Mouse (Mus musculus) telencephalon, adult 2 months (tissue): ENCODE measurements around the gene Olfr1201.

Experiments used
- DNase-seq: peaks from one replicate; pipeline ENCODE4 v3.0.0-alpha.2; 2011; ENCODE audit warnings: low read depth, low spot score

The Olfr1201 gene

GRCm38 (mm10) chr2:88792736-88793135 is at the start of gene Olfr1201:
Olfr1201 (plus strand) TSS chr2:88793036.
- no peak for DNase-seq

GRCm38 (mm10) chr2:88743379-88743778 is 49.5 kb upstream of the Olfr1201 start:
- no peak for DNase-seq

GRCm38 (mm10) chr2:88751270-88751669 is 41.6 kb upstream of the Olfr1201 start, which contains the start of gene Olfr1198:
Olfr1198 (minus strand) TSS chr2:88751370.
- no peak for DNase-seq

DNA sequence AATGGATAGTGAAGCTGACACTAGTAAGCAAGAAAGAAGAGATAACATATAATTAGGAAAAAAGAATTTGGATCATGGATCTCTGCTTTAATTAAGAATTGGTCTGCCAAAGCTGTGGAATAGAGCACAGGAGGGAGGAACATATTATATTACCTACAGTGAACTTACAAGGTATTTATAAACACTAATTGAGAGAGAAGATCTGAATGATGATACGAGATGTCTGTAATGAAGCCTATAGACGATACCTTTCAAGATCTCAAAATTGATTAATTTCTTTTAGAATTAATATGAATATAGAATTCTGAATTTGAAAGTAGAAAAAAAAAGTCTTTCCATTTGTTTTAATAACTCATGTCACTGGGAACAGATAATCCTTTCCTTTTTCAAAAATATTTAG is 32.5 kb upstream of the Olfr1201 start, which contains the start of gene Olfr1199:
Gene Olfr1199 (minus strand): TSS at position 101 of the 400 bp plus-strand sequence.
- no peak for DNase-seq

DNA sequence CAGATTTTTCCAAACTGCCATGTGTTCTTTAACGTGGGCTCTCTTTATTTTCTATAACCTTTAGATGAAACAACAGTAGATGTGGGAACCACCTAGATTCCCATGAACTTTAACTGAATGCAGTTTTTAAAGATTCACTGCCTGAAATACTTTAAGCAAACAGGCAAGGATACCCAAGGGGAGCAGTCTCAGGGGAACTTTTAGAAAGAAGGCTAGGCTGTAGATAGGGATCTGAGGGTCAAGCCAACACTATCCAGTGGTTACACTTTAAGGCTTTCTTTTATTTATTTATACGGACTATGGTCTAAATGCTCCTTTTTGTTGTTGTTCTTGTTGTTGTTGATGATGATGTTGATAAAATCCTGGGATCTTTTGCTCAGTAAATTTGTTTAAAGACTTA is 22.4 kb upstream of the Olfr1201 start, which contains the start of gene Olfr1200:
Gene Olfr1200 (minus strand): TSS at position 101 of the 400 bp plus-strand sequence.
- DNase-seq, result no peak

DNA sequence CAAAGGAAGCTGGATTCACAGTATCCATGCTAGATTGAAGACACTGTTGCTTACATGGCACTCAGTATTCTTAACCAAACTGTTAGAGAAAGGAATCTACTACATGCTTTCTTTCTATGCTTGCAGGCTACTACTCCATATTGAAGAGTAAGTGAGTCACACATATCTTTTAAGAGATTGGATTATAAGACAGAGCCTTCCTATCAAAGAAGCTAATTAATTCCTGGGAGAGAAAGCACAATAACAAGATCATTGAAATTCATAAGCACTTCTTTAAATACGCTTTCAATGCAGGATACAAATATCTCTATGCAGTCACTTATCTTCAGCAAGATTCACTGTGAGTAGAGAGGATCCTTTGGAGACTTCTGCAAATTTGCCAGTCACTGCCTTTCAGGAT is 21.4 kb downstream of the Olfr1201 start, which contains the start of gene Olfr1202:
Gene Olfr1202 (plus strand): TSS at position 301 of the 400 bp plus-strand sequence.
- DNase-seq, result no peak

DNA sequence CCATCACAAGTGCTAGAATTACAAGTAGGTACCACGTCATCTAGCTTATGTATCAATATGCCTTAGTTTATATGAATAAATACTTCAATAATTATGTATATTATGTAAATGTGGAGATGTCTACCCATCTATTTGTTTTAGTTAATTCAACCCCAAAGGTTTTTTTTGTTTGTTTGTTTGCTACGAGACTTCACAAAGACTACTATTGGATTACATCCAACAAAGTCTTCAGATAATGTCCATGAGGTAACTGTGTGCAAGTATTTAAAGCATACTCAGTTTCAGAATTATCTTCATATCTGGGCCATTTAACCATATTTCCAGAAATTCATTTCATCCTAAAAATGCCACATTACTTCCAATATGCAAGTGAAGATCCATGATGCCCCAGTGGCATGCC is 36.6 kb downstream of the Olfr1201 start, which contains the start of gene Olfr1205:
Gene Olfr1205 (plus strand): TSS at position 301 of the 400 bp plus-strand sequence.
- no peak for DNase-seq

DNA sequence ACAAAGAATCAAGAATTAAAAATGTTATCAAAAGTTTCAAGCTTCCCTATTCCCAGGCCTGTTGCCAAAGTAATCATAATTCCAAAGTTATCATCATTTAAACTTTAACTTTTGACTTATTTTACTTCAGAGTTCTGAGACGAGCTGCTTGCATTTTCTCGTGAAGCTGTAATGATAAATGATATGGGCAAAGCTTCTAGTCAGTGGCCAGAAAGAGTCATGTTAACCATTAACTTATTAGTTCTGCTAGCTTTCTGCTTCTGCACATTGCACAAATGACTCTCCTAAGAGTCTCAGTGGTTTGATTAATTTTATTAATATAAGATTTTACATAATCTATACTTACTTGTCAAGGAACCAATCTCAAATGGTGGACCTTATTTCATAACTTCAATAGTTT is 45.6 kb downstream of the Olfr1201 start:
- DNase-seq, result no peak
